Mouse (Mus musculus) urinary bladder, adult 18-20 months (tissue): ENCODE measurements around the gene Plxna1.

ENCODE experiments used
- DNase-seq, 2 experiments: peaks; one replicate each; pipeline ENCODE4 v3.0.0; 2022; ENCODE audit warnings: low spot score in 2 of 2, mixed read lengths in 2 of 2

Plxna1 gene

DNA sequence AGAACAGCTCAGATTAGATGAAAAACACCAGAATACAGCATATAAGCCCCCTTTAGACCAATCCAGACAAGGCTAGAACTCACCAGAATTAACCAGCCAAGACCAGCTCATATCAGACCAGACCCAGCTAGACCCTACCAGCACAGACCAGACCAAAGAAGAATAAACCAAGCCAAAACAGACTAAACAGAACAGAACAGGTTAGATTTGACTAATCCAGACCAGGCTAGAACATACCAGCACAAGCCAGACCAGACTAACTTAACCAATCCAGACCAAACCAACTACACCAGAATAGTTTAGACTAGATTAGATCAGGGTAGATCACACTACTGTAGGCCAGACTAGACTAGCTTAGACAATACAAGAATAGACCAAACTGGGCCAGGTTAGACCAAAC is 77.3 kb downstream of the Plxna1 start:
- no peak for DNase-seq

DNA sequence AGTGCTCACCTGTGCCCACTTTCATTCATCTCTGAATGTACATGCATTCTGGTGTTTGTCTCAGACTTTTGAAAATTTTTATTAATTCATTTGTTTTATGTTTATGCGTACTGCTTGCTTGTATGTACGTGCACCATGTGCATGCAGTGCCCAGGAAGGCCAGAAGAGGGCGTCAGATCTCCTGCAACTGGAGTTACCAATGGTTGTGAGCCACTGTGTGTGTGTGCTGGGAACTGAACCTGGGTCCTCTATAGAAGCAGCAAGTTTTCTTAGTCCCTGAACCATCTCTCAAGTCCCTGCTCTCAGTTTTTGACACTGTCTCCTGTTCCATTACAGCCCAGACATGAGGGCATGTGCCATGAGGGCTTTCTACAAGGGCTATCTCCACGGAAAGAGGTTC is 79.3 kb downstream of the Plxna1 start:
- DNase-seq, result no peak

DNA sequence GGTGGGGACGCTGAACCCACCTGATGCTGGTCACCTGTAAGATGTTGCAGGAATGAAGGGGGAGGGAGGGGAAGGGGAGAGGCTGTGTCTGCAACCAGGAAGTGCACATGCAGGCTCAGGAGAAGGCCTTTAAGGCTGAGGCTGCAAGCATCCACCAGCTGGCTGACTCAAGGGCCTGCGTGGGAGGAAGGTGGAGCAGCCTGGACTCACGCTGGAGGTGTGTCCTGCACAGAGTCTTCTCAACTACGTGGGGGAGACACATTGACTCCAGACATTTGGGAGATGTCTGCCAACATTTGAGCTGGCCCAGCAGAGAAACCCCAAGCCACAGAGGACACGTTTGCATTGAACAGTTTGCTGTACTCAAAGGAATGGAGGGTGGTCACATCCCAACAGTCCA is 79.8 kb downstream of the Plxna1 start:
- no peak for DNase-seq

DNA sequence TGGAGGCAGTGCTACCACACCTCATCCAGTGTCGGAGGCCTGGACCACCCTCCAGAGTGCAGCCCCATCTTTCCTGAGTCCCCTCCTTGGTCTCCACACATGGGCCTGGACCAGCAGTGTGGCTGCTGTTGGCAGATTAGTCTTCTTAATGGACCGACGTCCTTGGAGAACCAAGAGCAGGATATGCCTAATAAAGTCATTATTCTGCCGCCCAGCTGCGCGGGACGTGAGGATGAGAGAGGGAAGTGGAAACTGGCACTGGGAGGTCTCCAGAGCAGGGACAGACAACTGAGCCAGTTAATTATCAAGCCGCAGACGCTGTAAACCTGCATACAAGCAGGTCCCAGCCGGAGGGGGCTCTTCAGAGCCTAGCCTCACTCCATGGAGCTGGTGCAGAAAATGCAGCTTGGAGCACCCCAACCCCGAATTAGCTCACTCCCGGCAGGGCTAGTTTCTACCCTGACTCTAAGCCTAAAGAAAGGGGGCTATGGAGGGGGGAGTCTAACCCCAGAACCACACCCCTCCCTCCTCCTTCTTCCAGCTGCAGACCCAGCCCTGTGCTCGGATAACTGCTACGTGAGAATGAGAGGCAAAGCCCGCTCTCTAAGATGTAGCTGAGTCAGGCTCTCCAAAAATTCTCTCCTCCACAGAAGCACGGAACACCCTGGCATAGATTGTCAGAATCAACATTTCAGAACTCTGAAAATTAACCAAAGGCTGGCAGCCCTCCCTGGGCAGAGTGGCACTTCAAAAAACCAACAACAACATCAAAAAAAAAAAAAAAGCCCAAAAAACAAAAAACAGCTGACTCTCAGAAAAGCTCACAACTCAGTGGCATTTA is 80.7 kb downstream of the Plxna1 start:
- DNase-seq, result no peak

DNA sequence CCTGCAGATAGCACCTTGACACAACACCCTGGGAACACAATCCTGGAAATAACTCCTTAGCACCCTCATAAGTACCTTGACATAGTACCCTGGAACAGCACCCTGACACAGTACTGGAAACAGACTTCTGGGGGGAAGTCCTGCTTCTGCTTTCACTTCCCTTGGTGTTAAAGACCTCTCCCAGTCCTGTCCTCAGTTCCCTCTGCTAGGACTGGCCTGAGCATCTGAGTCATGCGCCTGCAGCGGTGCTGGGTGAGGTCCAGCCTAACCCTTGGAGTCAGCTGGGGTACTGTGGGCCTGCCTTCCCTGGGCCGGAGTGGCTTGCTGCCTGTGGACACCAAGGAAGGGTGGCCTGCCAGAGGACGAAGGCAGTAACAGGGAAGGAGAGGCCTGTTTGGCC is 81.9 kb downstream of the Plxna1 start:
- DNase-seq, result peak in 1 of 2 experiments; percentile 25

DNA sequence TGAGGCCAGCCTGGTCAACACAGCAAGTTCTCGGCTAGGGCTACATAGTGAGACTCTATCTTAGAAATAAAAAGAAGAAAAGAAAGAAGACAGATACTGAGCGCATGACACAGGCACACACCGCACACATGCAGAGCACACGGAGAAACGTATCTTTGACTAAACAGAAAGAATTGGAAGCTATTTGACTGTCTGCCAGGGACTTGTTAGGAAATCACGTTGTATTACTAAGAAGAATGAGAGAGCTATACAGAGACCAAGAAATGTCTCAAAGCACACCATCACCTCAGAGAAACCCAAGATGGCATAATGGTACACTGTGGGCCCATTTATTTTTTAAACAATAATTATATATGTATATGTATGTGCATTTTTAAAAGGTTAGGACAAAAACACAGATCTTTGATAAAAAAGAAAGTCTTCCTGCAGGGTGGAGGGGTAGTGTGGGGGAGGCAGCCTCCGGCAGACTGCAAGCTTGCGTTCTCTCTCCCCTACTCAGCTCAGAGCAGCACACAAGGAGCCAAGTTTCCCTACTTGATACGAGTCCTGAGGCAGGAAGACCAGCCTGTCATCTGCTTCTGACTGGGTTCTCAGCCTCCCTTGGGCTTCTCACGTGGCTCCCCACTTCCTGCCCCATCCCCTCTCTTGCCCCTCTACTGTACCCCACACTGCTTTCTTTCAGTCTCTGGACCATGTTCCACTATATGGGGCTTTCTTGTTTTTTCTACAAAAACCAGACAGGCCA is 90.5 kb downstream of the Plxna1 start:
- DNase-seq, result no peak

DNA sequence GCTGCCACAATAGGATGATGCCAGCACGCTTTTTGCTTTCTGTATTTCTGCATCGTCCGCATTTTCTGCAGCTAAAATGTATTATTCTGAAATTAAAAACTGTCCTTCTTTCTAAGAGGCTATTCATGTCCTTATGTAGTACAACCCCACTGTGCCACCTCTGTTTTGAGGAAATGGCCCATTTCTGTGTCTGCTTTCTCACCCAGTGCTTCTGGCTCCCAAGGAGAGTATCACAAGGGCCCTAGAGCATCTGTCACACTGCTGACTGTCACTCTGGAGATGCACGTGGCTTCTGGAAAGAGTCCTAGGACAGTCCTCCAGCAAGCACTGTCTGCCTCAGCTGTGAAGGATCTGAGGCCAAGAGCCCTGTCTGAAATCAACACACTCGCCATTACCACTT is 95.2 kb downstream of the Plxna1 start:
- DNase-seq, result no peak
